Mouse (Mus musculus) cerebellum, adult 2 months (tissue): ENCODE measurements around the gene Ccl22.

Experiments used
- CTCF ChIP-seq: fragments of 200-500 bp; IDR thresholded peaks from 2 replicates; pipeline ENCODE4 v1.5.1; 2011; ENCODE audit warnings: low read depth, mild to moderate bottlenecking, control low read depth, low read length, moderate library complexity, borderline replicate concordance; ENCODE audit not compliant: insufficient read depth
- POLR2A ChIP-seq: fragments of 200-500 bp; IDR thresholded peaks from 2 replicates; pipeline ENCODE4 v1.6.1; 2011; ENCODE audit warnings: low read length, control low read depth, borderline replicate concordance; ENCODE audit not compliant: insufficient read depth

DNA sequence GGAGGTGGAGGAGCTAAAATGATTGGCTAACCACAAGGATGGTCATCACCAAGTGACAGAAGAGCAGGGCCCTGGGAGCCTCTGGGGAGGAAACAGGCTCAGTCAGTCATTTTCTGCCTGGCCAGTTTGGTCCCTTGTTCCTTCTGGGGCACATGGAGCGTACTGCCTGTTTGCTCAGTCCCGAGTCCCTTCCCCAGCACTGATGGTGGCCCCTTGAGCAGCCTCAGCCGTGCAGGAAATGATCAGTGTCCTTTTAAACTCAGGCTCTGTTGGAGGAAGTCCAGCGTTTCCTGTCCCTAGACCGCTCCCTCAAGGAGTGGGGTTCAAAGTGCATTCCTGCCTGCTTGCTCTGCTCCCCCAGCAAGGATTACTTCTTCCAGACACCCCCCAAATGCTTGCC lies 33.1 kb downstream of the Ccl22 start:
- no peak for TF ChIP-seq POLR2A
- no peak for TF ChIP-seq CTCF
